Mouse (Mus musculus) adrenal gland, adult 2 months (tissue): ENCODE data around the gene Nmnat3. TPM values are rescaled to one million over a fixed set of nuclear protein-coding genes. Genes with fewer than 3 reads are reported as not detected.

Experiments used
- DNase-seq: peaks from one replicate; pipeline ENCODE4 v3.0.0; 2021
- polyA plus RNA-seq: library from polyadenylated mRNA; depleted of rRNA; stranded (reverse); fragments of >200 nt; gene quantifications from 2 replicates; pipeline ENCODE4 v1.2.3, GENCODE M21; 2012
- total RNA-seq, 2 experiments: library from RNA; stranded (reverse); gene quantifications; 2 replicates each; pipeline ENCODE4 v1.2.3; 2021

Gene Nmnat3
- total and polyA plus RNA-seq, 3 experiments, result 10.0 to 20.2 (median 16.9) TPM

GRCm38 (mm10) chr9:98311316-98311965, 24.2 kb downstream of the Nmnat3 start:
- no peak for DNase-seq

- DNase-seq, result no peak
These were observed 25.6 kb downstream of the Nmnat3 start for GRCm38 (mm10) chr9:98312622-98313374.

- DNase-seq, result no peak
These were observed 26.4 kb downstream of the Nmnat3 start for GRCm38 (mm10) chr9:98313587-98313986.

GRCm38 (mm10) chr9:98314059-98314650, 26.9 kb downstream of the Nmnat3 start:
- peak; percentile 48 for DNase-seq

- no peak for DNase-seq
These were observed 30.7 kb downstream of the Nmnat3 start for GRCm38 (mm10) chr9:98317897-98318296.

- DNase-seq, result no peak
These were observed 31.6 kb downstream of the Nmnat3 start for GRCm38 (mm10) chr9:98318875-98319274.

- no peak for DNase-seq
These were observed 33.5 kb downstream of the Nmnat3 start for GRCm38 (mm10) chr9:98320785-98321184.

- no peak for DNase-seq
These were observed 38.9 kb downstream of the Nmnat3 start for GRCm38 (mm10) chr9:98326088-98326487.

GRCm38 (mm10) chr9:98328415-98329176, 41.4 kb downstream of the Nmnat3 start:
- no peak for DNase-seq

- DNase-seq, result peak; percentile 22
These were observed 42.3 kb downstream of the Nmnat3 start for GRCm38 (mm10) chr9:98329274-98330105.

GRCm38 (mm10) chr9:98333219-98333754, 46.1 kb downstream of the Nmnat3 start:
- no peak for DNase-seq

- DNase-seq, result no peak
These were observed 50.9 kb downstream of the Nmnat3 start for GRCm38 (mm10) chr9:98337881-98338769.

GRCm38 (mm10) chr9:98339971-98340370, 52.7 kb downstream of the Nmnat3 start:
- no peak for DNase-seq

- no peak for DNase-seq
These were observed 53.2 kb downstream of the Nmnat3 start for GRCm38 (mm10) chr9:98340427-98340826.

GRCm38 (mm10) chr9:98345840-98346239, 58.6 kb downstream of the Nmnat3 start:
- no peak for DNase-seq

- DNase-seq, result no peak
These were observed 59.0 kb downstream of the Nmnat3 start for GRCm38 (mm10) chr9:98346240-98346639.

GRCm38 (mm10) chr9:98347021-98347420, 59.8 kb downstream of the Nmnat3 start:
- DNase-seq, result no peak

GRCm38 (mm10) chr9:98350318-98351144, 63.3 kb downstream of the Nmnat3 start:
- DNase-seq, result no peak

GRCm38 (mm10) chr9:98352332-98352731, 65.1 kb downstream of the Nmnat3 start:
- DNase-seq, result no peak
